Mouse (Mus musculus): Measurements from ENCODE around the gene Trub2. TPM values are rescaled to one million over a fixed set of nuclear protein-coding genes. Genes with fewer than 3 reads are reported as not detected.

The Trub2 gene
- total RNA-seq, 2 experiments from 2014 or later = 47.7 to 48.6 TPM

- H3K27ac ChIP-seq = no peak overlapping the region
- no peak overlapping the region for H3K4me3 ChIP-seq
- TF ChIP-seq CTCF (conservative IDR thresholded peaks at IDR 0.05) = no peak
- DNase-seq (ENCODE audit: low spot score in 2 of 2) = no peak
Measured at GRCm38 (mm10) chr2:29737209-29737925, 50.9 kb downstream of the Trub2 start.

GRCm38 (mm10) chr2:29735708-29736107, 52.6 kb downstream of the Trub2 start:
- no peak overlapping the region for H3K4me3 ChIP-seq
- no peak for TF ChIP-seq CTCF (conservative IDR thresholded peaks at IDR 0.05)
- no peak overlapping the region for H3K27ac ChIP-seq
- DNase-seq (ENCODE audit: low spot score in 2 of 2) = no peak

- no peak for DNase-seq (ENCODE audit: low spot score in 2 of 2)
- TF ChIP-seq CTCF (conservative IDR thresholded peaks at IDR 0.05) = no peak
- Histone ChIP-seq H3K4me3 (no peak overlapping the region), H3K27ac (no peak overlapping the region)
Measured at GRCm38 (mm10) chr2:29733348-29733747, 55.0 kb downstream of the Trub2 start.

DNA sequence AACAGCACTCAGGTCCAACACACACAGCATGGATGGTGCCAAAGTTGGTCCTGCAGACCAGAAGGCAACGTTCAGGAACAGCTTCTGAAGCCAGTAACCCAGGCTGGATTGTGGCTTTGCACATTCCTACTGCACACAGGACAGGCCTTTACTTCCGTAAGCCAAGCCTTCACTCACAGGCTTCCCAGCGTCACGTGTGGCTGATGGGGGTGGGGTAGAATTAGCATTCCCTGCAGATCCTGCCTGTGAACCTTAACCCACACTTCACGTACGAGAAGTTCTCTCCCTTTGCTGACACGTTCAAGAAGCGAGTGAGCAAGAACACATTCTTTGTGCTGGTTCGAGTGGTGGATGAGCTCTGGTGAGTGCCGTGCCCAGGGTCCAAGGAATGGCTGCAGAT, 55.7 kb downstream of the Trub2 start:
- Histone ChIP-seq H3K27ac (no peak overlapping the region), H3K4me3 (no peak overlapping the region)
- TF ChIP-seq CTCF (conservative IDR thresholded peaks at IDR 0.05) = no peak
- DNase-seq (ENCODE audit: low spot score in 2 of 2) = no peak

DNA sequence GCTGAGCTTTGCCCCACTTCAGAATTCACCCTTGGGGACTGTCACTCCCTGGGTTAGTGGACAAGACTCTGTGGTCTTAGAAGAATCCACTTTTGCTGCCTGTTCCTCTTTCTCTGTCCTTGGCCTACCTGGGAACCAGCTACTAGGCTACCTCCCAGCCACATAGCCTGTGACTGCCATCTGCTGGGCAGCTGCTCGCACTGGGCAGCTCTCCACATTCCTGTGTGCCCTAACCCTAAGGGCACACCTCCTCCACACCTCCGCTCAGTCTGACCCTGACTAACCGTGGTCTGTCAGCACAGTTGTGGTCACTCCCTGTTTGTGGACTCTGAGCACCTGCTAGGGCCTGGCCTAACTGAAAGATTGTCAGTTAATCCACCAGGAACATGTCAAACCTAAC, 56.8 kb downstream of the Trub2 start:
- no peak for DNase-seq (ENCODE audit: low spot score in 2 of 2)
- H3K27ac ChIP-seq = no peak overlapping the region
- TF ChIP-seq CTCF (conservative IDR thresholded peaks at IDR 0.05) = peak; percentile 67
- H3K4me3 ChIP-seq = no peak overlapping the region

GRCm38 (mm10) chr2:29729500-29729899, 58.8 kb downstream of the Trub2 start:
- Histone ChIP-seq H3K27ac (no peak overlapping the region), H3K4me3 (no peak overlapping the region)
- no peak for TF ChIP-seq CTCF (conservative IDR thresholded peaks at IDR 0.05)
- DNase-seq (ENCODE audit: low spot score in 2 of 2) = no peak

DNA sequence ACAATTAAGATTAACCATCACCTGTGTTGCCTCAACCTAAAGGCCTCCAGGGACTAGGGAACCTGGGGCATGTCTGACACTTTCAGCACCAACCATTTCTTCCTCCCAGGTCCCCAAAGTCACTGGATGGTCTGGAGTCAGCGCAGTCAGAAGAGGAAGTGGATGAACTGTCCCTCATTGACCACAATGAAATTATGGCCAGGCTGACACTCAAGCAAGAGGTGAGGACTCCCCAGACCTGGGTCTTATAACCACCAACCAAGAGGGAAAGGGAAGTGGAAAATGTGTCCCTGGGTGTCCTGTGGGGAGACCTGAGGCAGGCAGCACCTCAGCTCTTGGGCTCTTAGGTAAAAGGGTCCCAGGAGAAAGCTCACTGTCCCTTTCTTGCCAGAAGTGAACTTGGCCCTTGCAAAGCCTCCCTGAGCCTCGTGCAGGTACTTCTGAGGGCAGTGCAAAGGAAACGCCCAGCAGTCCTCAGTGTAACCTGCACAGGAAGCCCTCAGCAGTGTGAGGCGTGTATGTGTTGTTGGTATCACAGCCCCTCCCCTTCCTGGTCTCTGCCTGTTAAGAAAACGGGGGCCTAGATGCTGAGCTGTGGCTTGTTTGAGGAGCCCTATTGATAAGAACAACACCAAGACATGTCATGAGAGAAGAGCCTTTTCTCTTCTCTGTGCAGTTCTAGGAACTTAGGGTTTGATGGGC, 63.5 kb downstream of the Trub2 start:
- DNase-seq (ENCODE audit: low spot score in 2 of 2) = no peak
- no peak for TF ChIP-seq CTCF (conservative IDR thresholded peaks at IDR 0.05)
- Histone ChIP-seq H3K27ac (no peak overlapping the region), H3K4me3 (no peak overlapping the region)

GRCm38 (mm10) chr2:29723132-29723531, 65.2 kb downstream of the Trub2 start:
- TF ChIP-seq CTCF (conservative IDR thresholded peaks at IDR 0.05) = no peak
- Histone ChIP-seq H3K4me3 (no peak overlapping the region), H3K27ac (no peak overlapping the region)
- DNase-seq (ENCODE audit: low spot score in 2 of 2) = no peak

DNA sequence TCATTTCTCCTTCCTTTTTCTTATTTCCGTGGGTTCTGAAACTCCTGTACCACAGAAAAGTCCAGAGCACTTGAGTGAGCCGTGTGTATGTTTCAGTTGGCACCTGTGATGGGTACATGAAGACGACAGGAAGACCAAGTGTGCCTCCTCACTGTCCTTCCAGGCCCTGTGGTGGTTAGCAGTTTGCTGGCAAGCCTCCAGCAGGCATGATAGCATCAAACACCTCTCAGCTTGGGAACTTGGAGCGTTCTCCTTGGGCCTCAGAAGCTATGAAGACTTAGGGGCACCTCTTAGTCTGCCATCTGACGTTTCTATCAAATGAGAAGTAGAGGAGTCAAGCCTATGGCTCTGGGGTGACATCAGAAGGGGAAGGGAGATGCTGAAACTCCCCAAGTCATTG, 69.7 kb downstream of the Trub2 start:
- H3K4me3 ChIP-seq = no peak overlapping the region
- TF ChIP-seq CTCF (conservative IDR thresholded peaks at IDR 0.05) = no peak

DNA sequence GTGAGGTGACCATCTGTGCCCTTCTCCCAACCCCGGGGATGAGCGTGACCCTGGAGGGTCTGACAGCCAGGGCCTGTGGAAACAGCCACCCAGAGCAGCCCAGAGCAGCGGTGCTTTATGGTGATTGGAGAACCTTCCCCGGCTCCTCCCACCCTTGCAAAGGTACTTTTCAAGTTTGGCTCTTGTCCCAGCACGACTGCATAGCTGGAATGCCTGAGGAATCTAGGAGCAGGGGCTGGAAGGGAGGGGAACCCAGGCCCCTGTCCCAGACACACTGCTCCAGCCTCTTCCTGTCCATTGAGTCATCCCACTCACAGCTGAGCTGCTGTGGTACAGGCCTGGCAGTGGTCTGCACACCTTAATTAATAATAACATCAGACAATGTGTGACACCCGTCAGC, 71.6 kb downstream of the Trub2 start:
- DNase-seq (ENCODE audit: low spot score in 2 of 2) = no peak
- Histone ChIP-seq H3K27ac (no peak overlapping the region), H3K4me3 (no peak overlapping the region)
- no peak for TF ChIP-seq CTCF (conservative IDR thresholded peaks at IDR 0.05)

More for the DNA sequence above, 69.7 kb downstream of the Trub2 start:
- H3K27ac ChIP-seq = no peak overlapping the region
- no peak for DNase-seq (ENCODE audit: low spot score in 2 of 2)

GRCm38 (mm10) chr2:29716143-29716542, 72.2 kb downstream of the Trub2 start:
- Histone ChIP-seq H3K27ac (peak overlapping the region; percentile 5; the same call in 1 of the 2 replicates), H3K4me3 (no peak overlapping the region)
- DNase-seq (ENCODE audit: low spot score in 2 of 2) = no peak
- TF ChIP-seq CTCF (conservative IDR thresholded peaks at IDR 0.05) = no peak

DNA sequence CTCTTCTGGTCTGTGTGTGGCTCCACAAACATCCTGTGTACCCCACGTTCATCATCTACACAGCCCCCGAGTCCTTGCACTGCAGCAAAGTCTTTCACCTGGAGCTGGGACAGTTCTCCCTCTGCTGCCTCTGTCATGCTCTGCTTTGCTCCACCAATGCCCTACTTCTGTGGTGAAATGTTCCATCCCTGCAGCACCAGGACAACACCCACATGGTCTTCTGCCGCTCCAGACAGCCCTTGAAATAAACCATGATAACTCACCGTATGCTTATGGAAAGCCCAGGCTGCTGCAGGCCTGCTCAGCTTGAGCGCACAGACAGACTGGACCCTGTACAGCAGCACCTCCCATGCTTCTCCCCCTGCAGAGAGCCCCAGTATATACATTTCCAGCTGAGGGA, 74.2 kb downstream of the Trub2 start:
- H3K27ac ChIP-seq = no peak overlapping the region
- TF ChIP-seq CTCF (conservative IDR thresholded peaks at IDR 0.05) = no peak
- no peak overlapping the region for H3K4me3 ChIP-seq
- no peak for DNase-seq (ENCODE audit: low spot score in 2 of 2)

DNA sequence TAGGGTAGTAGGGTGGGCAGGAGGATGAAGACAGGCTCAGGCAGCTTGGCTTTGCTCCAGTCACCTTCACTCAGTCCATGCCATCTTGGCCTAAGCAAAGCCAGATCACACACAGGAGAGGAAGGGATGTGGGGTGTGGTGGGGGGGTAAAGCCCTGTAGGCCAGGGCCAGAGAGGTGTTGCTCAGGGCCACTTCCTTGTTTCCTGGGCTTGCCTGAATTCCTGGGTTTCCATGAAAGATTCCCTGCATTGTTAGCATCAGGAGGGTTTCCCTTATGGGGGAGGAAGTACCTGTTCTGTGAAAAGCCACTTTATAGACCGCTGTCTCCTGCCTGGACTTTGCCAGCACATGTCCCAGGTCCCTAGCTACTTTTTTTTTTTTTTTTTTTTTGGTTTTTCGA, 74.8 kb downstream of the Trub2 start:
- no peak overlapping the region for H3K4me3 ChIP-seq
- TF ChIP-seq CTCF (conservative IDR thresholded peaks at IDR 0.05) = no peak
- H3K27ac ChIP-seq = no peak overlapping the region
- DNase-seq (ENCODE audit: low spot score in 2 of 2) = no peak

DNA sequence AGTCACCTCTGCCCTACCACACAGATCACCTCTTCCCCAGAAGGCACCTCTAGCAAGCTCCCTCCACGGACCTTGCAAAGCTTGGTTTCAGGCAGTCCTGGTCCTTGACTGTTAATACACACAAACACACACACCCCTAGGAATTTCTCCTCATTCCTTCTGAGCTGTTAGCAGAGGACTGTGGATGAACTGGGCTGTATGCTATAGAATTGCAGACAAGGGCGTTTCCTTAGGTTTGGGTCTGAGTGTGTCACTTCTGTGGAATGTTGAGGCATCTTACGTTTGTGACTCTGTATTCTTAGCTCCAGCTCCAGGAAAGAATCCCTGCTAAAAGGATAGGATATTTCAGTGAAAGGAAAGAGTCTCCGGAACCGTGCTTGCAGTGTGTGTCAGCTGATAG, 76.4 kb downstream of the Trub2 start:
- Histone ChIP-seq H3K4me3 (no peak overlapping the region), H3K27ac (no peak overlapping the region)
- no peak for TF ChIP-seq CTCF (conservative IDR thresholded peaks at IDR 0.05)
- no peak for DNase-seq (ENCODE audit: low spot score in 2 of 2)

Other genes starting within 250 kb of the Trub2 start
- 10 to 100 TPM; 91.3 to 94.9 TPM for gene Rapgef1, start 168.8 kb downstream of the Trub2 start, total RNA-seq (2021)
- under 1 TPM; 0.79 to 0.98 TPM for gene Gm13420, start 36.8 kb downstream of the Trub2 start, total RNA-seq (2021)
- gene Gm13547, start 29.2 kb downstream of the Trub2 start, total RNA-seq (2021) = not detected
- gene Coq4, start 1.0 kb downstream of the Trub2 start, total RNA-seq (2021) = 10 to 100 TPM; 25.8 to 26.5 TPM
- 10 to 100 TPM; 65.4 to 67.3 TPM for gene Slc27a4, start 14.1 kb upstream of the Trub2 start, total RNA-seq (2021)
- gene Urm1, start 31.6 kb upstream of the Trub2 start, total RNA-seq (2021) = 10 to 100 TPM; 43.0 to 48.7 TPM
- 1 to 10 TPM; 7.9 to 10.0 TPM for gene Cercam, start 80.7 kb upstream of the Trub2 start, total RNA-seq (2021)
- gene Odf2, start 100.7 kb upstream of the Trub2 start, total RNA-seq (2021) = 100 to 1,000 TPM; 113 to 127 TPM
- 10 to 100 TPM; 48.0 to 48.9 TPM for gene Gle1, start 146.9 kb upstream of the Trub2 start, total RNA-seq (2021)
- gene Sptan1, start 177.1 kb upstream of the Trub2 start, total RNA-seq (2021) = 100 to 1,000 TPM; 879 to 882 TPM

All from layer of hippocampus, adult 2 months (tissue).